Mouse (Mus musculus): ENCODE results near the gene Trabd. TPM values are rescaled to one million over a fixed set of nuclear protein-coding genes. Genes with fewer than 3 reads are reported as not detected.

Gene Trabd
- polyA plus RNA-seq, 2 experiments from 2014 or later = 27.5 to 31.3 TPM

- ATAC-seq = peak; percentile 88
Observed at GRCm38 (mm10) chr15:89078208-89078836, 3.4 kb downstream of the Trabd start.

DNA sequence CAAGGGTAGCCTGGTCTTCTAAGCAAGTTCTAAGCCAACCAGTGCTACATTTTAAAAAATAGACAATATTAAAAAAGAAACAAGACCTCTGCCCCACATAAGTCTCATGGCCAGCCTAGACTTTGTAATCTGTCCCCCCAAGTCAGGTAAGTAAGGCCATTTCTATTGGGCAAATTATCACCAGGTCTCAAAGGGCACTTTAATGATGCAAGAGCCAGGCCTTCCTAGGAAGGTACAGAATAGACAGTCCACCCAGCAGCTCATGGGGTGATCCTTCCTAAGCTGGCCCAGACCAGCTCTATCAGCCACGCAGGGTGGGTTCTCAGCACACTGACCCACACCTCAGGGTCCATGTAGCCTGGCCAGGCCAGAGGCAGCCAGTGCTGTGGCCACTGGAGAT is 9.0 kb downstream of the Trabd start:
- no peak for ATAC-seq

DNA sequence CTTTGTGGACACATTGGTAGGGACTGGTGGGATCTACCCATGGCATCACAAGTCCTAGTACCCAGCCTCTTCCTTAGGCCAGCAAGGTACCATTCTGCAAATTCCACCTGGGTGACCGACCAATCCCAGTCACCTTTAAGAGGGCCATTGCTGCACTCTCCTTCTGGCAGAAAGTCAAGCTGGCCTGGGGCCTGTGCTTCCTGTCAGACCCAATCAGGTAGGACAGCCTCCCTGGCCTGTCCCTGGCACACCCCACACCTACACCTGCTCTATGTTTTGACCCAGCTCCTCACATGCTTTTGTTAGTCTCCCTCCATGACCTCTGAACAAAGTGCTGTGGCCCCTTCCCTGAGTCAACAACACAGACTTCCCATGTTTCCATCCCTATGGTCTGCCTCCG is 9.9 kb downstream of the Trabd start:
- ATAC-seq = no peak

DNA sequence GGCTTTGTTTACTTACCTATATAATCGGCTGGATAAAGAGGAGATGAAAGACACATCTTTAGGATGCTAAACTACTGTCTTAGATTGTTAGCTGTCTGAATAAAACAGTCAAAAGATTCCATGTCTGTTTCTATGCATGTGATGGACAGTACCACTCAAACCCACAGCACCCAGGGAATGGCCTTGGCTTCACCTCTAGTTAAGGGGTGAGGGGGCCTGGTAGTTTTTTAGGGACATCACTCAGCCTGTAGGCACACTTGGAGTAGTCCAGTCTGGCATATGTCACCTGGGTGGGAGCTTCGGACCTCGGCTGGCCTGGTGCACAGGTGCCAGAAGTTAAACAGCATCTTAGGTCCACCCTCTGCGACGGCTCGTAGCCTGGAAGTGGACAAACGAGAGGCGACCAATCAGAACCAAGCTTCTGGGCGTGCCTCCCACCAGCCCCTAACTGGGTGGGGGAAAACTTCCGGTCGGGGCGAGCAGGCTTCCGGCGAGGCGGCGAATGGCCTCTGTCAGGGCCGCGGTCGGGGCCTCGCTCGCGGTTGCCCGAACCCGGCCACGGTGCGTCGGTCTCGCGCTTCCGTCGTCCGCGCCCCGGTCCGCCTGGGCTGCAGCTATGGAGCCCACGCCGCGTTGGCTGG is 13.8 kb downstream of the Trabd start, which contains the start of gene Selenoo:
Selenoo (plus strand) TSS at position 478 of the 641 bp plus-strand sequence.
- ATAC-seq = peak; percentile 96

DNA sequence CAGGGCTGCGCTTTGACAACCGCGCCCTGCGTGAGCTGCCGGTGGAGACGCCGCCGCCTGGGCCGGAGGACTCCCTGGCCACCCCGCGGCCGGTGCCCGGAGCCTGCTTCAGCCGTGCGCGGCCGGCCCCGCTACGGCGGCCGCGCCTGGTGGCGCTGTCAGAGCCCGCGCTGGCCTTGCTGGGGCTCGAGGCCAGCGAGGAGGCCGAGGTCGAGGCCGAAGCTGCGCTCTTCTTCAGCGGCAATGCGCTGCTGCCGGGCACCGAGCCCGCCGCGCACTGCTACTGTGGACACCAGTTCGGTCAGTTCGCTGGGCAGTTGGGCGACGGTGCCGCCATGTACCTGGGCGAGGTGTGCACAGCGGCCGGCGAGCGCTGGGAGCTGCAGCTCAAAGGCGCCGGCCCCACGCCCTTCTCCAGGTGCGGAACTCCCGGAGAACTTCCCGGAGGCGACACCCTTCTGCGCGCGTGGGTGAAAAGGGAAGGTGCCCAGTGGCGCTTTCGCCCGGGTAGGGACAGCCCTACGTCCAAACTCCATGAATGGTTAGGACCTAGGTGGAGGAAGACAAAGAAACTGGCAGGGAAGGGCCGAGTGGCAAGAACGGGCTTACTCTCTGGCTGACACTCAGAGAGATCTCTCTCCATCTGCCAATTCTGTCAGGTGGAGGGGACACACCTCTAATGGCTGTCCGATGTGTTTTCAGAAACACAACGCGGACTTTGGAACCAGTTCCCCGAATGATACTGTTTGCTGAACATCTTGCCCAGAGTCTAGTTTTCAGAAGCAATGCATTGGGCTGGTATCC is 14.5 kb downstream of the Trabd start:
- ATAC-seq = peak; percentile 11

GRCm38 (mm10) chr15:89090662-89091061 is 15.7 kb downstream of the Trabd start:
- ATAC-seq = no peak

- no peak for ATAC-seq
Observed at GRCm38 (mm10) chr15:89092181-89092580, 17.3 kb downstream of the Trabd start.

GRCm38 (mm10) chr15:89097450-89097849 is 22.5 kb downstream of the Trabd start:
- no peak for ATAC-seq

GRCm38 (mm10) chr15:89098616-89099015 is 23.7 kb downstream of the Trabd start:
- ATAC-seq = no peak

DNA sequence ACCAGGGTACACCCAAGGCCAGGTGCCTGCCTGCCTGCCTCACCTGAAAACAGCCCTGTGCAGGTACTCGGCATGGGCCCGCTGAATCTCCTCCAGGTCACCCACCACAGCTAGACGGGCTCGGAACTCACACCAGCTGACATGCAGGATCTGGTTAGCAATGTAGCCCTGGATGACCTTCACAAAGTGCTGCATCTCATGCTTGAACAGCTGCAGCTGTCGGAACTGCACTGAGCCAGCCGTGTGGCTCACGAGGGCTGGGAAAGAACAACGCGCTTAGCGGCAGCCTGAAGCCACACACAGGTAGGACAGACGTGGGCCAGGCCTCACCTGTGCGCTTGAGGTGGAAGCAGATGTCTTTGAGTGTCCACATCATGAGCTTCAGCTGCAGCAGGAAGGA is 25.9 kb downstream of the Trabd start:
- no peak for ATAC-seq

DNA sequence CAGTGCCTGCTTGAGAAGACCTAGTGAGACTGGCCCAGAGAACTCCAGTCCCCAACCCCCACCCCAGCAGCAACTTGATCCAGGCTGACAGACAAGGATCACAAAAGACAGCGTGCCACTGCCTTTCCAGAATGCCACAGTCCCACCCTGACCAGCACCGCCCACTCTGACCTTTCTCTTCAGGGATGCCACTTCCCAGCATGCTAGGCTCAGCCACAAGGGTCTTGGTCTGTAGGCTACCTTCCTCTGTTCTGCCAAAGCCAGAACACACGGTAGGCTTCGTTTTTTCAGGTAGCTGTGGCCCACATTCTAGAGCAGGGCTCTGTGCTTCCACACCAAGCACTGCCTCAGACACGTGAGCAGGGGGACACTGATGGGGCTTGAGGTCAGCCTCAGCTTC is 27.7 kb downstream of the Trabd start:
- ATAC-seq = no peak

DNA sequence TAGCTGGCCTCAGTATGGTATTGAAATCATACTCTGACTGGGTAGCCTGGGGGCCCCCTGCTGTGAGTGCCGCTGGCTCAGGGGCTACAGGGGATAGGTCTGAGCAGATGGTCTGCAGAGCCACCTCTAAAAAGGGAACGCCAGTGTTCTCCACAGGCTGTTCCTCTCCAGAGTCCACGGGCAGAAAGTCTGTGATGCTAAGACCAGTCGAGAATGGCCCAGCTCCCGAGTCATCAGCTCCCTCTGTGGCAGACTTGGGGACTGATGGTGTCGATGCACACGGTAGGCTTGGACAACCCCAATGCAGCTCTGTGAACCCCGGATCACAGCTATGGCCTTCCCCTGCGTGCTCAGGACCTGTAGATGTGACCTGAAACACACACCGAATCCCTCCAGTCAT is 29.0 kb downstream of the Trabd start:
- ATAC-seq = no peak

GRCm38 (mm10) chr15:89104425-89104824 is 29.5 kb downstream of the Trabd start:
- ATAC-seq = no peak

DNA sequence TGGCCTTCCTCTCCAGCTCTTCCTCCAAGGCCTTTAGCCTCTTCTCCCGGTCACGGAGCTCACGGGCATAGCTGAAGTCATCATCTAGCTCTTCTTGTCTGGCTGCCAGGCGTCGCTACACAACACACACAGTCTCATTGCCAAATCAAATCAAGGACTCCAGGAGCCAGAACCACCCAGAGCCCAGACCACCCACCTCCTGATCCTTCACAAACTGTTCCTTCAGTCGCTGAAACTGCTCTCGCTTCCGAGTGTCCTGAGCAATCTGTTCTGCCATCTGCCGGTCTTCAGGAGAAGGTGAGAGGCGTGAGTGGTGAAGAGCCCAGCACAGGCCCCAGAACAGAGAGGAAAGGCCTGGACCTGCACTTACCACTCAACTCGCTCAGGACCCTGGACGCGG is 31.1 kb downstream of the Trabd start:
- ATAC-seq = no peak

GRCm38 (mm10) chr15:89106976-89107375 is 32.1 kb downstream of the Trabd start:
- ATAC-seq = no peak

DNA sequence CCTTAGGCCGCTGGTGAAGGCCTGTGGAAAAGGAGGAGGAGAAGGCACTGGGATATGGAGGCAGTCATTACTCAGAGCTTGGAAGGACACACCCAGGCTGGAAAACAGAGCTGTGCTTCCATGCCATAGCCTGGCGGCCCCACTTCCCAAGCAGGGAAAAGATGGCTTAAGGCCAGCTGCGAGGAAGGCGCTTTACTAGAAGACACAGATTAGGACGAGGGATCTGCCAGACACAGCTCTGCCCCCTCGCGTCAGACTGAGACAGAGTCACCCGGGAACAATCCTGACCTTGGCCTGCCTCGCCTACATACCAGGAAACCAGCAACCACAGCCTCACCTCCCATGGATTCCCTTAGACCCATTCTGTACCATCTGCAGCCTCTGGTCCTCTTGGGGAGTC is 35.2 kb downstream of the Trabd start:
- ATAC-seq = no peak

DNA sequence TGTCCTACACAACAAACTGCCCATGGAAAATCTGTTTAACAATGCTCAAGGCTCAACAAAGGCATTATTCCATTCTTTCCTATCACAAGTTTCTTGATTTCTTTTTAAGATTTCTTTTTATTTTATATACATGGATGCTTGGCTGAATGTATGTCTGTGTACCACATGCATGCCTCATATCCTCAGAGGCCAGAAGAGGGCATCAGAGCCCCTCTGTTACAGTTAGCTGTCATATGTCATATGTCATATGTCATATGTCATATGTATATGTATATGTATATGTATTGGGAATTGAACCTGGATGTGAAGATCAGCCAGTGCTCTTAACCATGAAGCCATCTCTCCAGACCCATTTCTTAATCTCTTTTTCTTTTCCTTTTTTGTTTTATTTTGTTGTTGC is 43.1 kb downstream of the Trabd start:
- peak; percentile 48 for ATAC-seq

DNA sequence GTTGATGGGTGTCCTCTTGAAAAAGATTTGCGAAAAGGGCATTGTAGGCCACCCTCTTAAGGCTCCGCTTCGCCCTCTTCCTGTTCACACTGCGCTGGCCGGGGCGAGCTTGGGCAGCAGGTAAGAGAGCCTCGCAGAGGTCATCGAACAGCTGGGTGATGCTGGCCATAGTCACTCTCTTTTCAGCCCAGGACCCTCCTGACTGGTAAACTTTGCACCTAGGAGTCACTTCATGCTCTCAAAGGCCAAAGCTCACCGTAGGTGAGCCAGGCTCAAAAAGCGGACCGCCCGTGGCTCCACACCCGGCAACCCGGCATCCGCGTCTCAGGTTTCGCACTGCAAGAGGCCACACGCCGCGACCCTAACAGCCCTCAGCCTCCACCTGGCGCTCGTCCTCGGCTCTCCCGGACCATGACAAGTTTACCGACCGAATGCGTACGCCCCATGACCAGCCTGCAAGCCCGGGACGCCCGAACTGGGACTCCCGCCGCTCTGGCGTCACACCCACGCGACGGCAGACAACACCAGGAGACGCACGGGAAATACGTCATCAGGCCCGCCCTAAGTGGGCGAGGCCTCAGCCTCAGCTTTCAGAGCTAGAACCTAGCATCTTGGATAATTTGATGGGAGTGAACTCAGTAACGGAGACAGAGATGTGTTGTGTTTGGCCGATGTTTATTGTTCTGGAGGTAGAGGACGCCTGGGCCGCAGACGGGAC is 47.9 kb downstream of the Trabd start, which contains the start of gene Tubgcp6:
Tubgcp6 (minus strand) TSS at position 464 of the 718 bp plus-strand sequence.
- peak; percentile 91 for ATAC-seq

GRCm38 (mm10) chr15:89123595-89123994 is 48.7 kb downstream of the Trabd start:
- no peak for ATAC-seq

DNA sequence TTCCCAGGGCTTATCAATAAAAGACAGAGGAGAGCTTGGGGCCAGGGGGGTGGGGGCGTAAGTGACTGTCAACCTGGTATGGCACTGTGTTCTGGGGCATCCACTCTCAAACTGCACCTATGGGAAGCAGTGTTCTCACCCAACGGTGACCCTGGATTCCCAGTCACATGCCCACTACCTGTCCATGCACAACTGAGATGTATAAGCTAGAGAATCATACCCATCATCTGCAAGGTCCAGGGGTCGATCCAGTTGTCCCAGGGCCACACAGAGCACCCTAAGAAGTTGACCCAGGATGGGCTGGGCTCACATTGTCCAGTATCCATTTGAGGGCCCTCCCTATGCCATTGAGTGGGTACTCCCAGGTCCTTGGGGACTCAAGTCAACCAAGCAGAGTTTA is 49.4 kb downstream of the Trabd start:
- ATAC-seq = no peak

DNA sequence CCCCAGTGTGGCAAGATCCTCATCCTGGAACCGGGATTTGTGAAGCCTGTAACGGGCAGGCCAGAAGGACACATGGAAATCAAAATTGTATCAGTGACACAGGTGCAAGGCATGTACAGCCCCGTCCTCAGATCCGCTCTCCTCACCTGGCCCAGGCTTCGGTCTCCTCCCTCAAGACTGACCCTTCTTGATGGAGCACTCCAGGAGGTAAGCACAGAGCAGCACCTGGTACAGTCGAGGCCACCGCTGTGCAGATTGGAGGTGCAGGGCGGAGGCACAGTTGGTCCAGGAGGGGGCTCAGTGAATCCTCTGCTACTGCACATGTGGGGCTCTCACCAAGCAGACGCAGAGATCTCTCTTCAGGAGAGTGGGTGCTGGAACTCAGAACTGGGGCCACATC is 50.4 kb downstream of the Trabd start:
- no peak for ATAC-seq

DNA sequence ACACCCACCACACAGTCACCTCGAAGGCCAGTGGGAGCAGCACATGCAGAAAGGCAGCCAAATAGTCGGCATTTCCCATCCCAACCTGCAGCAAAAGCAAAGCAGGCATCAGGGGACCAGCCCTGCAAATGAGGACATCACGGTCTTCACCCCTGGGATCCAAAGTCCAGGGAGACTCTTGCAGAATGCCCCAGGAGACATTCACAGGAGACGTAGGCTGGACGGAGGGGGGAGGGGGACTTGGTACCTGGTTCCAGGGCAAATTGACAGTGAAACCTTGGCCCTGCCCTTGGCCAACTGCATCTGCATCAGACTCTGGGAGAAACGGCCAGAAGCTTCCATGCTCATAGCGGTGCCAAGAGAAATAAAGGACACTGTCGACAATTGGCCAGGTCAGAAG is 51.7 kb downstream of the Trabd start:
- no peak for ATAC-seq

DNA sequence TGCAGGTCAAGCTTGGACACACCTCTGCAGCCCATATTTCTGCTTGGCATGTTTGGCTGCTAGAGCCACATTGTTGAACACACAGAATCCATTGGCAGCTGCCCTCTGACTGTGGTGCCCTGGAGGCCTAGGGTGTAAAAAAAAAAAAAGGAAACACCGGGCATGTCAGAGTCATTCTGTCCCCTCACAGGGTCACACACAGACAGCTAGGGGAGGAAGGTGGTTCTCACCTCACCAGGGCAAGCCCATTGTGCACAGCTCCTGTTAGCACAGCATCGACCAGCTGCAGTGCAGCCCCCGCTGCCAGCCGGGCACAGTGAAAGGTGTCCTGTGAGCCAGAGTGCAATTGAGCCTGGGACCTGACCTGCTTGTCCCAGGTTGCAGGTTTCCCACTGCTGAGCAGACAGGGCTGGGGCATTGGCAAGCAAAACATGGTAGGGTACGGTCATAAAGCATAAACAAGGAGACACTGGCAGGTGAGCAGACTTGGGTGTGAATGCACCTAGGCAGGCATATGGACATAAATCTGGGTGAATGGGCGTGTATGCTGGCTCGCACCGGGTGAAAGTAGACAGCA is 52.5 kb downstream of the Trabd start:
- ATAC-seq = no peak

Measured in CD4-positive, CD25-positive, alpha-beta regulatory T cell, adult 4 months (primary cell).